Mouse (Mus musculus) neural tube, embryonic 15.5 days (tissue): ENCODE data around the gene Sbp. TPM values are rescaled to one million over a fixed set of nuclear protein-coding genes. Genes with fewer than 3 reads are reported as not detected.
A peak's percentile ranks its signal among the peaks of the same experiment; 100 is the strongest.
"Not testable (repeated sequence)": the region's sequence is repeated elsewhere in the genome, so short reads cannot be mapped to it uniquely, and the experiment has no call there.

ENCODE experiments used
- ATAC-seq: fragments of 200-750 bp; cut with Nextera tagmentation; 2 replicates; pipeline ENCODE4 v1.8.0; 2017; ENCODE audit warnings: mild to moderate bottlenecking, moderate TSS enrichment, moderate library complexity; ENCODE audit not compliant: low FRiP score
- H3K27ac ChIP-seq: fragments of 300-500 bp; sonication (generic); replicated peaks from 2 replicates; pipeline ENCODE4 v1.5.1; 2015; ENCODE audit warnings: mild to moderate bottlenecking, inconsistent platforms
- H3K27me3 ChIP-seq: fragments of 300-500 bp; sonication (generic); replicated peaks from 2 replicates; pipeline ENCODE4 v1.6.1; 2015; ENCODE audit warnings: inconsistent platforms
- H3K36me3 ChIP-seq: fragments of 300-500 bp; sonication (generic); 2 replicates; pipeline ENCODE4 v1.6.1; 2015; ENCODE audit warnings: inconsistent platforms
- H3K4me1 ChIP-seq: fragments of 300-500 bp; sonication (generic); 2 replicates; pipeline ENCODE4 v1.6.1; 2015; ENCODE audit warnings: inconsistent platforms
- H3K4me2 ChIP-seq: fragments of 300-500 bp; sonication (generic); 2 replicates; pipeline ENCODE4 v1.6.1; 2015; ENCODE audit warnings: inconsistent platforms, mild to moderate bottlenecking, moderate library complexity
- H3K4me3 ChIP-seq: fragments of 300-500 bp; sonication (generic); replicated peaks from 2 replicates; pipeline ENCODE4 v1.5.1; 2015; ENCODE audit warnings: mild to moderate bottlenecking, inconsistent platforms
- H3K9ac ChIP-seq: fragments of 300-500 bp; sonication (generic); replicated peaks from 2 replicates; pipeline ENCODE4 v1.6.1; 2015; ENCODE audit warnings: mild to moderate bottlenecking, inconsistent platforms
- H3K9me3 ChIP-seq: fragments of 300-500 bp; sonication (generic); replicated peaks from 2 replicates; pipeline ENCODE4 v1.6.1; 2016; ENCODE audit warnings: inconsistent platforms
- WGBS: fragments of 180-500 bp; shearing (Covaris S2); methylation state at CpG from one replicate; pipeline ENCODE4 v1.1.7; 2015; ENCODE audit warnings: mixed read lengths; 5-methylcytosine and 5-hydroxymethylcytosine counted together
- polyA plus RNA-seq: library from polyadenylated mRNA; unstranded; fragments of >200 nt; fragmentation: Nextera tagmentation; extraction: Ambion mirVana; gene quantifications from 2 replicates; pipeline ENCODE4 v1.2.1, GENCODE M21; 2015

Gene Sbp
- polyA plus RNA-seq = not detected in 2 replicates

DNA sequence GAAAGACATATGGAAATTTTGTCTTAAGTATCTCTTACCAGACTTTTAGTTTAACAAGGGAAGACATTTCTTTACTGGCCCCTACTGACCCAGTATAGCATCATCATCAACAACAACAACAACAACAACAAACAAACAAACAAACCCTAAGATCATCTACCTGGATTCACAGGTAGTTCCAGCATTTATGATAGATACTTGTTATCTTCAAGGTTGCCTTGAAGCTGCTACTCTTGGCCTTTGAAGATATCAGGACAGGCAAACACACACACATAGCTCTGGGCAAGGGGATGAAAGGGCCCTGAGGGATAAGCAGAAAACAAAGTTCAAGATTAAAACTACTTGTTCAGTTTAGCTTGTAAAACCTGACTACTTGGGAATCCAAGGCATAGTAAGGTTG lies at the start of gene Sbp:
Gene Sbp (plus strand): TSS at position 301 of the 400 bp plus-strand sequence.
- Histone ChIP-seq H3K36me3 (no peaks in the 10 kb centered on the region), H3K4me2 (no peak within 1 kb of the TSS), H3K4me3 (no peak within 1 kb of the TSS), H3K9ac (no peak within 1 kb of the TSS), H3K27me3 (no peaks in the 10 kb centered on the region), H3K9me3 (no peaks in the 10 kb centered on the region), H3K4me1 (no peaks in the 10 kb centered on the region), H3K27ac (no peak within 1 kb of the TSS)
- ATAC-seq = no peak

DNA sequence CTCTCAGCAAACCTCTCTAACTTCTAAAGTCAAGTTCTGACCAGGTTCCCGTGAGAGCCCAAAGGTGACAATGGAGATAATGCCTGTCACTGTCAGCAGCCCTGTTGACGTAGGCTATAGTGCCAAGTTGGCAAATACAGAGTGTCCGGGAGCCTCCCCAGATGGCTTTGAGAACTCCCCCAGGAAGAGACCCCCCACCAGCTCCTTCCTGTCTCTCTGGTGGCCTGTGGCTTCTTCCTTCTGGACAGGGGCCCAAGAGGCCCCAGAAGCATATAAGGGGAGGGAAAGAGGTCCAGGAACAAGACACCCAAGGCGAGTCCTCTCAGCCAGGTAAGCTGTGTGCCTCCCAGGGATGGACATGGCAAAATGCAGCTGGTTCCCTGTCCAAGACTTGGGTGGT lies 24.3 kb upstream of the Sbp start, which contains the start of gene Dcpp3:
Gene Dcpp3 (plus strand): TSS at position 301 of the 400 bp plus-strand sequence.
- not testable (repeated sequence) for H3K4me2 ChIP-seq, H3K27ac ChIP-seq, H3K27me3 ChIP-seq, ATAC-seq, H3K4me1 ChIP-seq, H3K4me3 ChIP-seq, H3K9me3 ChIP-seq, H3K9ac ChIP-seq, H3K36me3 ChIP-seq
- WGBS = 64% methylated on average over 4 of the region's 4 CpGs

DNA sequence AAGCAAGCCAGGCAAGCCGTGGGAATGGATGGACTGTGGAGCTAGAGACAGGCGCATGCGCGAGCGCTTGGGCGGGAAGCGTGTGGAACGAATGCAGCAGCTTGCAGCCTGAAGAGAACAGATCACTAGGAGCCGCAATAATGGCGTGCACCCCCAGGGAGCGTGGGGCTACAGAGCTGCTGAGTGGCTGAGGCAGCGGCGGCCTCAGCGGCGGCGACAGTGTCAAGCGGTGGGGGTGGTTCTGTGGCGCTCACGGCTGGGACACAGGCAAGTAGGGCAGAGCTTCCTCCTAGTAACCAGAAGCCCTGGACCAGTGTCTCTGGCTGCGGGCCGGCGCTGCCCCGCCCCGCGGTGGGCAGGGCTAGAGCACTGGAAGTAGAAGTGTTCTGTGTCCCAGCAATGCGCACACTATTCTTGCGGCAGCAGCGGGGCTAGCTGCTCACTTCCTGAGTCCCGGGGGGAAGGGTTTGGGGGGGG lies 16.9 kb upstream of the Sbp start:
- peak; percentile 96 for ATAC-seq
- Histone ChIP-seq H3K4me3 (peak overlapping the region; percentile 69), H3K27ac (peak overlapping the region; percentile 95), H3K9me3 (no peaks in the 10 kb centered on the region), H3K36me3 (no peaks in the 10 kb centered on the region), H3K27me3 (no peaks in the 10 kb centered on the region), H3K9ac (peak overlapping the region; percentile 65), H3K4me2 (peak overlapping the region; percentile 89), H3K4me1 (peaks cover 13% of the 10 kb centered on the region)
- under 1% methylated on average over 29 of the region's 29 CpGs for WGBS

DNA sequence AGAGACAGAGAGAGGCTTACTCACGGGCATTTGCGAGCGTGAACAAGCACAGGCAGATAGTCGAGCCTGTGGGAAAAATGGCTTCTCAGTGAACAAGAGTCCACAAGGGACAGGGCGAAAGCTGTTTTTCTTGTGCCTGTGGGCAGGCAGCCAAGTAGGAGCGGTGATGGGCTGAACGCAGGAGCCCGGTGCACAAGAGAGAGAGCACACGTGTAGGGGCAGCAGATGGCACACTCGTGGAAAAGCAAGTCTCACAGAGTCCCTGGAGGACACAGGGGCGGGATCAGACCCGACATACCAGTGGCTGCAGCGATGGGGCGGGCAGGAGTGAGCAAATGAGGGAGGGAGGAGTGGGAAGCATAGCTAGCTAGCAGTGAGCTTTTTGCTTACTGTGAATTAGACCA lies 16.4 kb upstream of the Sbp start:
- Histone ChIP-seq H3K27ac (peak overlapping the region; percentile 95), H3K9me3 (no peaks in the 10 kb centered on the region), H3K9ac (peak overlapping the region; percentile 65), H3K4me3 (peak overlapping the region; percentile 69), H3K27me3 (no peaks in the 10 kb centered on the region), H3K4me1 (peaks cover 13% of the 10 kb centered on the region), H3K4me2 (peak overlapping the region; percentile 89), H3K36me3 (no peaks in the 10 kb centered on the region)
- WGBS = under 1% methylated on average over 14 of the region's 14 CpGs
- ATAC-seq = peak; percentile 90

DNA sequence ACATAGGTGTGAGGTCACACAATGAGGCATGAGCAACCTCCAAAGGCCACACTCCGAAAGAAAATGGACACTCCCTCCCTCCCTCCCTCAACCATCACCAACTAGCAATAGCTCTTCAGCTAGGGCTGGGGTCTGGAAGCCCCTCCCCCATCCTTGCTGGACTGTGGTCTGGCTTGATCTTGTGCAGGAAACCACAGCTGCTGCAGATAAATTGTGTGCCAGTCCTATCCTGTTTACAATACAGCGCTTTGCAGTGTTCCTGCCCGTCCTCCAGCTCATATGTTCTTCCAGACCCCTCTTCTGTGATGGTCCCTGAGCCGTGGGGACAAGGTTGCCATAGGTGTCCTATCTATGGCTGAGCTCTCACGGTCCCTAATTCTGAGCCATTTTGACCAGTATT lies 10.3 kb upstream of the Sbp start:
- H3K36me3 ChIP-seq = no peaks in the 10 kb centered on the region
- no peak overlapping the region for H3K4me3 ChIP-seq
- H3K9me3 ChIP-seq = no peaks in the 10 kb centered on the region
- no peaks in the 10 kb centered on the region for H3K27me3 ChIP-seq
- no peak for ATAC-seq
- H3K27ac ChIP-seq = no peak overlapping the region
- no peak overlapping the region for H3K4me2 ChIP-seq
- WGBS = 90% methylated on average over 5 of the region's 5 CpGs
- no peak overlapping the region for H3K9ac ChIP-seq
- no peaks in the 10 kb centered on the region for H3K4me1 ChIP-seq

DNA sequence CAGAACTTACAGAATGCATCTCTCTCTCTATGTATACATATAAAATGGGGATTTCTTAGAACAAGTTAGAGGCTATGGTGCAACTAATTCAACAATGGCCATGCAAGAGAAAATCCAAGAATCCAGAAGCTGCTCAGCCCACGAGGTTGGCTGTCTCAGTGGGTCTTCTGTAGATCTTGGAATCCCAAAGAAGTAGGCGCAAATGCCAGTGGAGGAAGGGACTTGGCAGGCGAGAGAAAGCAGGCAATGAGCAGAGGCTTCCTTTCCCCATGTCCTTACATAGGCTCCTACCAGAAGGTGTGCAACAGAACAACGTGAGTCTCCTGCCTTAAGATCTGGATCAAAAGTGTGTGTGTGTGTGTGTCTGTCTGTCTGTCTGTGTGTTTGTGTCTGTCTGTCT lies 6.0 kb downstream of the Sbp start:
- H3K4me3 ChIP-seq, H3K27ac ChIP-seq, H3K36me3 ChIP-seq, H3K9me3 ChIP-seq, H3K4me2 ChIP-seq, ATAC-seq, H3K9ac ChIP-seq, H3K4me1 ChIP-seq, H3K27me3 ChIP-seq: not testable (repeated sequence)
- 83% methylated on average over 4 of the region's 4 CpGs for WGBS

DNA sequence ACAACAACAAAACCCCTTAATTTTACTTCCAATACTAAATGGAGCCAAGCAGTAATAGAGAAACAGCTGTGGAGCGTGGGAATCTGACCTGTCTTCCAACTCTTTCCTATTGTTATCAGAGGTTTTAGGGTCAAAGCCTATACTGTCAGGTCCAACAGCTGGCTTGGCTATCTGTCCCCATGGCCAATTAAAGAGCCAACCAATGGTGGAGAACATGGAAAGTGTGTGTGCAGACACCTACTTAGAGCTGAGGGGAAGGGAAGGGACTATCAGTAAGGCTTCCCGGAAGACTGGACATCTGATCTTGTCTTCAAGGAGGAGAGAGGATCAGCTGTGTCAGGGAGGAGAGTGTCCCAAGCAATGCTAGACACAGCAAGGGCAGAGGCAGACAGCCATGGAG lies 7.6 kb downstream of the Sbp start:
- no peak overlapping the region for H3K27ac ChIP-seq
- 91% methylated on average over 2 of the region's 2 CpGs for WGBS
- no peak overlapping the region for H3K4me3 ChIP-seq
- no peak for ATAC-seq
- no peaks in the 10 kb centered on the region for H3K27me3 ChIP-seq
- no peaks in the 10 kb centered on the region for H3K9me3 ChIP-seq
- no peak overlapping the region for H3K9ac ChIP-seq
- no peaks in the 10 kb centered on the region for H3K4me1 ChIP-seq
- H3K36me3 ChIP-seq = no peaks in the 10 kb centered on the region
- no peak overlapping the region for H3K4me2 ChIP-seq

DNA sequence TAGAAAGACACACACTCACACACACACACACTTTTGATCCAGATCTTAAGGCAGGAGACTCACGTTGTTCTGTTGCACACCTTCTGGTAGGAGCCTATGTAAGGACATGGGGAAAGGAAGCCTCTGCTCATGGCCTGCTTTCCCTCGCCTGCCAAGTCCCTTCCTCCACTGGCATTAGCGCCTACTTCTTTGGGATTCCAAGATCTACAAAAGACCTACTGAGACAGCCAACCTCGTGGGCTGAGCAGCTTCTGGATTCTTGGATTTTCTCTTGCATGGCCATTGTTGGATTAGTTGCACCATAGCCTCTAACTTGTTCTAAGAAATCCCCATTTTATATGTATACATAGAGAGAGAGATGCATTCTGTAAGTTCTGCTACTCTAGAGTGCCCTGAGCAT lies 9.4 kb downstream of the Sbp start:
- not testable (repeated sequence) for H3K9me3 ChIP-seq, H3K9ac ChIP-seq, H3K4me1 ChIP-seq, H3K36me3 ChIP-seq, H3K27me3 ChIP-seq, H3K4me2 ChIP-seq, H3K27ac ChIP-seq, H3K4me3 ChIP-seq, ATAC-seq
- WGBS = 76% methylated on average over 4 of the region's 4 CpGs

DNA sequence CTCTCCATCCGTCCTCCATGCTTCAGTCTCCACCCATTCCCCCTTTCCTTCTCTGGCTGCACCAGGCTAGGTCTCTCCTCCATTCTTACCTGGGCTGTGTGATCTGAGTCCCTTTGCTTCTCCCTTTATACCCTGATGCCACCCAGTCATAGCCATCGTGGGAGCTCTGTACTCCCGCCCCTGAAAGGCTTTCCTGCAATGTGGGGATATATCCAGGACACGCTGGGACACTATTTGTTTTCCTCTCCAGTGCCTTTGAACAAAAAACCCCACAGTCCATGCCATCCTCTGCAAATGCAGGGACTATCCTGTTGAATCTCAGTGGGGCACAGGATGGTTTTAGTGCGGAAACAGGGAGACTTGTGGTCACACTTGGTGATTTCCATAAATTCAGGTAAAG lies 13.7 kb downstream of the Sbp start, which contains the start of gene Sbpl:
Gene Sbpl (minus strand): TSS at position 101 of the 400 bp plus-strand sequence.
- 71% methylated on average over 5 of the region's 5 CpGs for WGBS
- Histone ChIP-seq H3K4me3 (no peak within 1 kb of the TSS), H3K4me2 (no peak within 1 kb of the TSS), H3K4me1 (0 out of 2 replicates have a peak, but pooled peaks cover 3% of the 10 kb centered on the region), H3K27me3 (no peaks in the 10 kb centered on the region), H3K27ac (no peak within 1 kb of the TSS), H3K9me3 (no peaks in the 10 kb centered on the region), H3K36me3 (no peaks in the 10 kb centered on the region), H3K9ac (no peak within 1 kb of the TSS)
- ATAC-seq = no peak

DNA sequence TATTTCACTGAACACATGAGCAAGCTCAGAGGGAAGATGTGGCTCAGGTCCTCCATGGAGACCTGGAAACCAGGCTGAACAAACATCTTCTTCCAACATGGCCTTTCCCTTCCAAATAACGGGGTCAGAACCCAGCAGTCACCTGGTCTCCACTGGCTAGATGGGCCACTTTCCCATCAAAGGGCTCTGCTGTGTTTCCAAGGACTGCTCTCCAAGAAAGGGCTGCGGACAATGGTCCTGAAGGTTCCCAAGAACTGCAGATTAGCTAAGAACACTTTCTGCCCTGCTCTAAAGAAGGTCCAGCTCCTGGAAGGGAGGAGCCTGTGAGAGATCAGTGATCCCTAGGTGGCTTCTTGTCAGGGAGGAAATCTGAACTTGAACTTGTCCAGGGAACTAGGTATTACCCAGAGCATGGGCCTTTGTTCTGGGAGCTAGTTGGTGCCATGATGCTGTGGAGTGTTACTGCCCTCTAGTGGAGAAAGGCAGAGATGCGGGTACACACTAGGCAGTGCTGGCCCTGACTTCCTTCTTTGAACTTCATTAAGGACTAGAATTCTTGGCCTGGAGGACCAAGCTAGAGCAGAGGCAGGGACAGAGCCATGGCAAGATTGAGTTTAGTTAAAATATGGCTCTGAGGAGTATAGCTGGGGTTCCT lies 18.7 kb downstream of the Sbp start:
- 44% methylated on average over 3 of the region's 3 CpGs for WGBS
- ATAC-seq = peak; percentile 94
- H3K4me3 ChIP-seq = no peak overlapping the region
- no peaks in the 10 kb centered on the region for H3K36me3 ChIP-seq
- 0 out of 2 replicates have a peak, but pooled peaks cover 4% of the 10 kb centered on the region for H3K4me1 ChIP-seq
- H3K9ac ChIP-seq = no peak overlapping the region
- H3K27me3 ChIP-seq = no peaks in the 10 kb centered on the region
- H3K4me2 ChIP-seq = no peak overlapping the region
- no peaks in the 10 kb centered on the region for H3K9me3 ChIP-seq
- H3K27ac ChIP-seq = peak overlapping the region; percentile 28; the same call in 1 of the 2 replicates

DNA sequence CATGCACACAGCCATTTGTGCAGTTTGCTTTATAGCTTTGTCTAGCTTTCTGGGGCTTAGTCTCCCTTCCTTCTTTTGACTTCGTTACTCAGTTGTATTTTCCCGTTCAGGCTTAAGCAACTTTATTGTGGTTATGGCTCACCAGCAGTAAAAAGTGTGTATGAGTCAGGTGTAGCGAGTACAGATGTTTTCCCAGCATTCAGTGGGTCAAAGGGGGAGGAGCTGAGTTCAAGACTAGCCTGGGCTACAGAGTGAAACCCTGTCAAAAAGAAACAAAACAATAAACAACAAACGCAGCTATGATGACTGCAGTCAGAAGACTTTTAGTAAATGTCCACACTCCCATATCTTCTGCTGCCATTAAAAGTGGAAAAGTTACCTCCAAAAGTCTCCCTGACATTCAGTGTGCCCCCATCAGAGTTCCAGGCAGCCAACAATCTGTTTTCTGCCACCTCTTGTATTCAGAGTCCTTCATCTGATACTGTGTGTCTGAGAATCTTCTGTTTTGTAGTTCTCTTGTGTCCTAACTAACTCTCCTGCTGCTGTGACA lies 20.2 kb downstream of the Sbp start:
- no peak for ATAC-seq
- WGBS = 37% methylated on average over 4 of the region's 4 CpGs
- no peak overlapping the region for H3K4me2 ChIP-seq

DNA sequence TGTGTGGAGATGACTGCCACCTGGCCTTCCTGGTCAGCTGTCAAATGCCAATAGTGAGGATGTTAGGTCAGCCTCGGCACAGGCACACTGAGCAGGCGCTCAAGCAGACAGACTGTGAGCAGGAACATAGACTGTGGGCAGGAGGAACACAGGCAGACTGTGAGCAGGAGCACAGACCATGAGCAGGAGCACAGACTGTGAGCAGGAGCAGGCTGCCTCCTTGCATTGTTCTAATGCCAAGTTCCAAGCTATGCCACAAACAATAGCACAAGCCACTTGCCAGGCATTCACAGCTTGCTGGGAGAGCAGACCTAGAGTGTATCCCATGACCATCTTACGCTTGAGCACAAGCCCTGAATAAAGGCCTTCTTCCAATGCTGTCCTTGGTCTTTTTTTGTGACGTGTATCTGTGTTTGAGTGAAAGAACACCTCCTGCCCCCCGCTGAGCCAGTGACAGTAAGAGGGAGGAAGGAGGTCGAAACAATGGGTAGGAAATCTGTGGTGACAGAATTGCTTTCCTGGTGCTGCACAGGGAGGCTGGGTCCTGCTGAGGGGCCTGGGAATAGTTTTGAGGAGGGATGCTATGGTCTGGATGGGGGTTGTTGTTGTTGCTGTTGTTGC lies 24.4 kb downstream of the Sbp start:
- no peaks in the 10 kb centered on the region for H3K36me3 ChIP-seq

More for the DNA sequence above, 20.2 kb downstream of the Sbp start:
- H3K27me3 ChIP-seq = no peaks in the 10 kb centered on the region
- H3K4me3 ChIP-seq = no peak overlapping the region
- H3K27ac ChIP-seq = no peak overlapping the region
- H3K9me3 ChIP-seq = no peaks in the 10 kb centered on the region
- 0 out of 2 replicates have a peak, but pooled peaks cover 4% of the 10 kb centered on the region for H3K4me1 ChIP-seq
- H3K9ac ChIP-seq = no peak overlapping the region
- no peaks in the 10 kb centered on the region for H3K36me3 ChIP-seq

More for the DNA sequence above, 24.4 kb downstream of the Sbp start:
- no peak overlapping the region for H3K4me3 ChIP-seq
- H3K9ac ChIP-seq = no peak overlapping the region
- no peaks in the 10 kb centered on the region for H3K27me3 ChIP-seq
- WGBS = 37% methylated on average over 6 of the region's 6 CpGs
- no peaks in the 10 kb centered on the region for H3K4me1 ChIP-seq
- H3K9me3 ChIP-seq = no peaks in the 10 kb centered on the region
- H3K27ac ChIP-seq = no peak overlapping the region
- ATAC-seq = no peak
- H3K4me2 ChIP-seq = no peak overlapping the region
